Mouse (Mus musculus) thymus, postnatal 14 days (tissue): ENCODE measurements around the gene Nes.

Experiments used
- DNase-seq: peaks from one replicate; pipeline ENCODE4 v3.0.0; 2021

Gene Nes

GRCm38 (mm10) chr3:88023192-88024074 lies 52.6 kb downstream of the Nes start:
- DNase-seq: no peak

DNA sequence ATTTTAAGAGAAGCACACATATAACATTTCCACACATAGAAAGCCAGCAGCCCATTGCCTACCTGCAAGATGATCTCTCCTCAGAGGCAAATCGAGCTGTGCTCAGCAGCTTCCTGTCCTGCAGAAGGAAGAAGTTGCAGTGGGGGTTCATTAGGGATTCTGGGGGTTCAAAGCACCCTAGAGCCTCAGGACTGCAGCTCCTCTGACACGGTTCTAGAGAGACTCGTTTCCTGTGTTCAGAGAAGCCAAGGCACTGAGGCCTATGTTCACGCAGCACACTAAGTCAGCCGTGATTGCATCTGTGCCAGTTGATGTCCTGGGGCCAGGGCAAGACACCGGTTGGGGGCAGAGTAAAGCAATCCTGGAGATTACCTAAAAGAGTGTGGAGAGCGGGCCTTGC lies 55.9 kb downstream of the Nes start:
- no peak for DNase-seq

- peak; percentile 15 for DNase-seq
Measured at GRCm38 (mm10) chr3:88027434-88028186, 56.7 kb downstream of the Nes start, which contains the start of gene Hapln2. Gene Hapln2, minus strand, starts transcription at chr3:88027583.
